Mouse (Mus musculus) 3T3-L1 (cell line): ENCODE measurements at regions not wholly inside any gene's neighbourhood (a gene's known extent, or its start where the extent isn't known, plus 50 kb on each side); places are given as distances from the start of the nearest gene placed in this dataset.

Source experiments
- DNase-seq: peaks from one replicate; pipeline ENCODE4 v3.0.0-alpha.2; 2015; ENCODE audit warnings: low read depth, low spot score

DNA sequence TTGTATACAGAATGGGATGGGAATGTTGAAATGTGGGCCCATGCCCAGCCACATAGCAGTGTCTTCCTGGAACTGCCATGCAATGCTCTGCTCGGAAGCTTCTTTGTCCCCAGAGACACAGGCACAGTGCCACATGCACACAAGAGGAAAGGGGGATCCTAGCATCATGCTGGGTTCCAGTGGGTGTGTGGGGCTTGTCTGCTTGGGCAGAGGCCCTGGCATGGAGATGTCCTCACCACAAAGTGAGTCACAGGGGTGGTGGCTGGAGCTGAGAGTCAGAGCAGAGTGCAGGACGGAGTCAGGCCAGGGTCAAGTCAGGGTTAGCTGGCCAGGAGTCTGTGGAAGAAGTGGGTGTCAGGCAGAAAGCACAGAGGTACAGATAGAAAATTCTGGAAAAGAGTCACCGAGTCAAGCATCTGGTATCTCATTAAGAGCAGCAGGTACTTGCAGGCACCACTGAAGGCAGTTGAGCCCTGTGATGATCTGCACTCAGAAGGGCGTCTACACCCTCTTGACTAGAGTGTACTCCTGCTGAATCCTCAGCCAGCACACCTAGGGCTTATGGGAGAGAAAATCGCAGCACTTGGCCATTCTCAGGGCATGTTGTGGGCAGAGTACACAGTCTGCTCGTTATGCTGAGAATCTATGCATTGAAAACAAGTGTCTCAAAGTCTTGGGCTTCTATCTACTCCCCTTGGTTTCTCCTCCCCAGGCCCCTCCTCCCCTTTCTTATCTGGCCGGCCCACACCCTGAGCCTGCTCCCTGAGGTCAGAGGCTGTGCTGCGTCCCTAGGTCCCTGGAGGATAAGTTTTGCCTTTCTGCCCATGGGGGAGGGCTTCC lies 85.3 kb downstream of the Ackr3 start:
- DNase-seq = peak; percentile 76

DNA sequence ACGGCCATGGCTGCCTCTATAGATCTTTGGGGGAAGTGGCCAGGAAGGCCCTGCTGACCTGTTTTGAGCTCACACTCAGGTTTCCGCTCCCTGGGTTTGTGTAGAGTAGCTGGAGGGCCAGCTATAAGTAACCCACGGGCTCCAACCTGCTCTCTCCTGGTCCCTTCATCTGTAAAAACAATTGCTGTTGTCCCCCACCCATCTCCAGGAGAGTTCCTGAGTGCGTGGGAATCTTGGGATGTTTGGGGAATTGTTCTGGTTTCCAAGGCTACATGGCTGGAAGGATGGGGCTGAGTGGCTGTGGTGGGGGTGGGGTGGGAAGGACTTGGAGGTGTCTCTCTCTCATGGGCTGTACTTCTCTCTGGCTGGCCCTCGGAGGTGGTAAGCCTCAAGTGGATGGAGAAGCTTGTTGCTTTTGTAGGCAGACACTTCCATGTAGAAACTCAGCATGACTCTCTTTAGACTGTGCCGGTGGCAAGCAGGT lies 86.0 kb downstream of the Ackr3 start:
- DNase-seq = no peak

- no peak for DNase-seq
Observed at GRCm38 (mm10) chr1:90290428-90291197, 86.8 kb downstream of the Ackr3 start.

- no peak for DNase-seq
Observed at GRCm38 (mm10) chr1:90291256-90291655, 87.5 kb downstream of the Ackr3 start.

DNA sequence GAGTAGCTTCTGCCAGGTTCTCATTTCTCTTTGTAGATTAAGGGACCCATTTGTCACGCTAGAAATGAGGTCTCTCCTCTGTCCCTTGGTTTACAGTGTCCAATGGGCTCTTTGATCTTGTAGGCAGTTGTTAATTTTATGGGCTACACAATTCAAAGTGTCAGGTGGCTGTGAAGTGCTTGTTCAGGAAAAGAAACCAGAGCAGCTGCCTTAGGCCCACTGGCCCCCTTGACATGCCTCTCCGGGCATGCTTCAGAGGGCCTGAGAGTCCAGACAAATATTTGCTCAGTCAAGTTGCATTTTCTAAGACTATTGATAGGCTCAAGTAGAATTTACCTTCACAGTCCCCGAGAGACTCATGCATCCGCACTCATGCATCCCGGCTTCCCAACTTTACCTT lies 94.0 kb downstream of the Ackr3 start:
- DNase-seq = no peak

DNA sequence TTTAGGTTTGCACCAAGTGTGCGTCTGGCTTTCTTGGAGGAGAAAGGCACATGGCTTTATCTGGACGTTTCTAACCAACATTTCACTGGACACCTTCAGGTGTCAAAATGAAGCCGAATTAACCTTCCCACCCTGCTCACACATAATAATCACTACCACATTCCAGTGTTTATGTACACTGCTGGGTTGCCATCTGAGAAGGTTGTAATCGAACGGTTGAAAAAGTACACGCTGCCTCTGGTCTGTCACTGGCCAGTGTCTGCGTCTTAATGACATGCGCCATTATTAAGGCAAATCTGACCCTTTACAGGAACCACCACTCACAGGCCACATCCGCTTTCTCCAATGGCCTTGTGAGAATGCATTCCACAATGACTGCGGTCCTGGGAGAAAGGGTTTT lies 96.4 kb downstream of the Ackr3 start:
- DNase-seq = no peak

DNA sequence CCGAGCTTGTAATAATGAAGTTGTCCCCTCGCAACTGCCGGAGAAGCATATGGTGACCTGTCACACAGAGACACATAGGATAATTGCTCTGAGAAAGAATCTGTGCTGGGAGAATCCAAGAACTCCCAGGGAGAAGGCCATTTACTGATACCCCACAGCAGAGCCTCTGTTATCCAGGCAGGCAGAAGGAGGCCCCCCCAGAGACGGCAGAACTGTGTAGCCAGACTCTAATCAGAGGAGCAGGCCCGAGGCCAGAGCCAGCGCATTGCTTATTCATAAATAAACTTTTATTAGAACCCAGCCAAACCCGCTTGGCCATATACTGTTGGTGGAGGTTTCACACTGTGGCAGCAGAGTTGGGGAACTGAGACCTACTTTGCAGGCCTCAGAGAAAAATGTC lies 100.6 kb downstream of the Ackr3 start:
- DNase-seq = no peak

- DNase-seq = no peak
Observed at GRCm38 (mm10) chr1:90311016-90311415, 107.2 kb downstream of the Ackr3 start.

DNA sequence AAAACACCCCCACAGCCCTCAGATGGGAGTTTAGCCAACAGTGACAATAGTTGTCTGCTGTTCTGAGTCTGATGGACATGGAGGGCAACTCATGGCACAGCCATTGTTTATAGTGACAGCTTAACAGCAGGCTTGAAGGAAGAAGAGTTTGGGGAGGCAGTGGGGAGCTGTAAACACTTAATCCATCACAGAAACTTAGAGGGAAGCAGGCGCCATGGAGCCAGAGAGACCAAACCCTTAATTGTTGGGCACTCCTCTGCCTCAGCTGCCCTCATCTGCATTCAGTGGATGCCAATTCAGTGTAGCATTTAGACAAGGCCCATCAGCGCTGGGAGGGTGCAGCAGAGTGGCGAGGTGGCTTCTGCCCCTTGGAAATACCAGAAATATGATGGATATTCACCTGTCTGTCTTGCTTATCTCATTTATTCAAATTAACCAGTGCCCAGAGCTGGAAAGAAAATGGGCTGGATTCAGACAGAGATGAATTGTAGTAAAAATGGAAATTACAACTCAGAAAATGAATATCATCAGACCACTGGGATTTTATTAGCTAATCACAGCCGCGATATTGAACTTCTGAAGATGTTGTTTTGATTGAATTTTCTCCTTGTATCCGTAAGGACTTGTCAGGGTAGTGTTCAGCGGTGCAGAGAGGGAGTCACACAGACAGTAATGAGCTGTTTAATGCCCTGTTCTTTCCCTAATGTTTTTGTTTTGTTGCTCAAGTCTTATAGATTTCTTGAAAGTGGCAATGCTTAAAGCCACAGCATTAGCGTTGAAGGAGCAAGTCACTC lies 108.1 kb downstream of the Ackr3 start:
- DNase-seq = no peak

- DNase-seq = no peak
Observed at GRCm38 (mm10) chr1:90313750-90314359, 110.1 kb downstream of the Ackr3 start.

DNA sequence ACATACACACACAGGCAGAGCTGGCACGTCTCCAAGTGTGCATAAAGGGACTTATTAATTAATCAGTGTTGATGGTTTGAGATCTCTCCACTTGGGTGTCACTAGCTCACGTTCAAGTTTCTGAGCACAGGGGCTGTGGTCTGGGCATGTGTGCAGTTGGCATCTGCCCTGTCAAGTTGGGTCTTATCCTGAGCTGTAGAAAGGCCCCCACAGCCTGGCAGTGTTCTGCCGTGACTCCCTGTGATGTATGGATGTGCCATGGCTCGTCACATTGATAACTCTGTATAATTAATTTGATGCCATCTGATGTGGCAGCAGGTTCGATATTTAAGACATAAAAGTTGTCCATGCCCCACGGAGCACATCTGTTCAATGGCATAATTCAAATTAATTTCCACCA lies 114.1 kb downstream of the Ackr3 start:
- no peak for DNase-seq

DNA sequence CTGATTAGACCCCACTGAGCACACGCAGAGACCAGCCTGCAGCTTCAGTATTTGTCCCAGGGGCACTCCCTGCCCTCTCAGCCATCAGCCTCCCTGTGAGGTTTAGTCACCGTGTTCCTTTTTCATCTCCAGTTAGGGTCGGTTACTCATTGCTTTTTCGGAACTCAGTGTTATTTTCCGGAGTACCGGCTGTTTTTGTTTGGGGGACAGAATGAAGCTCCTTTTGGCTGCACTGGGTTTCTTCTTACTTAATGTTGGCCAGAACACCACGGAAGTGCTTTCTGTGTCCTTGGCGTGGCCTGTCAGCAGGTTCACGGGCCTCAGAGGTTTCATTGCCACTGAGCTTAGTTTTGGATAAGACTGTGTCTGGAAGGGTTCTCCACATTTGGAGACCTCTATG lies 114.7 kb downstream of the Ackr3 start:
- no peak for DNase-seq

GRCm38 (mm10) chr1:90320518-90320917 lies 116.7 kb downstream of the Ackr3 start:
- no peak for DNase-seq

GRCm38 (mm10) chr1:90321501-90321900 lies 117.7 kb downstream of the Ackr3 start:
- DNase-seq = no peak

GRCm38 (mm10) chr1:90327237-90327636 lies 123.5 kb downstream of the Ackr3 start:
- no peak for DNase-seq

- DNase-seq = no peak
Observed at GRCm38 (mm10) chr1:90332531-90332930, 128.8 kb downstream of the Ackr3 start.

DNA sequence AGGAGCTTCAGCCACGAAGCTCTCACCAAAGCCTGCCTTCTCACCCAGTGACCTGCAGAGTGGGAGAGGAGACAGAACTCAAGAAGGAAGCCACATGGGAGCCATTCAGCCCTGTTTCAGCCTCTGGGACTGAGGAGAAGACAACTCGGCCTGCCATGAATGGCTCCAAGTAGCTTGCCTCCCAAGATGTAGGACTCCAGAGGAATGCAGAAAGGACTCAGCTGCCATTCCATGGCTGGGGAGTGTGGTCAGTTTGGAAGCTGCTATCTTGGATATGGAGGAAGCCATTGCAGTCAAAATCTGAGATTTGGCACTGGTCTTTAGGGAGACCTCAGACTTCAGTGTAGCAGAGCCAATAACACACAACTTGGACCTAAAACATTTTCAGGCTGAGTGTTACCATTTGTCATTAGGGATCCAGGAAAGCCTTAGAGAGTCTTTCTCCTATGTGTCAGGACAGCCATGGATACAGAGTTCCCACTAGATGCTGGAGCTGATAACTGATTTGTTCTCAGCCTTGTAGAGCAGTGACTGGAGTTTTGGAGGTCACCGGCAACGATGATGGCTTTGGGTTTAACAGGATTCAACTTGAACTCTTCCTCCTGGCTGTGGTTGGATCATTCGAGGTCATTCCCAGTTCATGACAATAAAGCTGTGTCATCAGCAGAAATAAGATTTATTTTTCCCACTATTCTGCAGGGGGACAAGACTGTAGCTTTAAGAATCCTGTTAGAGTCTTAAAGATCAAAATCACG lies 130.1 kb downstream of the Ackr3 start:
- DNase-seq = peak; percentile 32

GRCm38 (mm10) chr1:90335001-90335747 lies 131.4 kb downstream of the Ackr3 start:
- DNase-seq = peak; percentile 98

GRCm38 (mm10) chr1:90337876-90338316 lies 134.1 kb downstream of the Ackr3 start:
- no peak for DNase-seq

DNA sequence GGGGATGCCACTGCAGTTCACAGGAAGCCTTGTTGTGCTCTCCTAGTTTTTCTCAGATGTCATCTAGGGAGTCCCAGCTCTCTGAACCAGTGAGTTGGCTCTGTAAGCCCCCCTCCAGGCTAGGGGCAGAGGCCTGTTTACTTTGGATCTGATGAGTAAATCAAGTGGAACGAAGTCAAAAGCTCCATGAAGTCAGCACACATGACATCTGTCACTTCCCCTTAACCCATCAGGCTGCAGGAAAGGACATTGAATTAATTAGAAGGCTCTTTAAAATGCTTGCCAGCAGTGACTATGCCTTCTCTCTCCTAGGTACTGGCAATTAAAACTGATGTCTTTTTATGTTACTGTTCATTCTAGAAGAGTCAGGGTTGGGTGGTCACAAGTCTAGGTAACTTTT lies 138.6 kb downstream of the Ackr3 start:
- DNase-seq = no peak
